Mouse (Mus musculus) MEL (cell line): ENCODE results near the gene Osbpl9.

Source experiments
- BHLHE40 ChIP-seq: IDR thresholded peaks from 2 replicates; pipeline ENCODE4 v1.6.1; 2012; ENCODE audit warnings: low read depth, mild to moderate bottlenecking, inconsistent platforms, low read length, improper control_type of control experiment, borderline replicate concordance
- CTCF ChIP-seq, 3 experiments: IDR thresholded peaks in 2 of 3; conservative IDR thresholded peaks in 1 of 3; 2 replicates each; pipeline ENCODE4 v1.5.1; 2011 to 2012; ENCODE audit warnings: low read length in 3 of 3, low read depth in 2 of 3, mild to moderate bottlenecking in 2 of 3, improper control_type of control experiment in 1 of 3, inconsistent platforms in 1 of 3, mixed read lengths in 1 of 3, moderate library complexity in 1 of 3; ENCODE audit not compliant: control insufficient read depth in 1 of 3, insufficient read depth in 1 of 3, poor library complexity in 1 of 3, severe bottlenecking in 1 of 3
- E2F4 ChIP-seq: IDR thresholded peaks from 2 replicates; pipeline ENCODE4 v1.6.1; 2011; ENCODE audit warnings: low read depth, low read length, improper control_type of control experiment, borderline replicate concordance
- EP300 ChIP-seq, 2 experiments: IDR thresholded peaks; 2 replicates each; pipeline ENCODE4 v1.6.1; 2011; ENCODE audit warnings: improper control_type of control experiment in 2 of 2, low read length in 2 of 2, low read depth in 1 of 2, mild to moderate bottlenecking in 1 of 2
- GATA1 ChIP-seq: IDR thresholded peaks from 2 replicates; pipeline ENCODE4 v1.6.1; 2011; ENCODE audit warnings: low read depth, low read length, improper control_type of control experiment
- HCFC1 ChIP-seq: IDR thresholded peaks from 2 replicates; pipeline ENCODE4 v1.6.1; 2012; ENCODE audit warnings: low read depth, mild to moderate bottlenecking, inconsistent platforms, low read length, improper control_type of control experiment, moderate library complexity
- MAFK ChIP-seq: IDR thresholded peaks from 2 replicates; pipeline ENCODE4 v1.6.1; 2011; ENCODE audit warnings: low read depth, mild to moderate bottlenecking, low read length, improper control_type of control experiment, borderline replicate concordance
- NELFE ChIP-seq: IDR thresholded peaks from 2 replicates; pipeline ENCODE4 v1.6.1; 2011; ENCODE audit warnings: low read depth, low read length, improper control_type of control experiment
- POLR2A ChIP-seq, 2 experiments: IDR thresholded peaks; 2 replicates each; pipeline ENCODE4 v1.6.1; 2011 to 2012; ENCODE audit warnings: low read length in 2 of 2, mild to moderate bottlenecking in 2 of 2, control low read depth in 1 of 2, improper control_type of control experiment in 1 of 2, low read depth in 1 of 2, moderate library complexity in 1 of 2; ENCODE audit not compliant: control insufficient read depth in 1 of 2, insufficient read depth in 1 of 2, poor library complexity in 1 of 2
- RAD21 ChIP-seq: IDR thresholded peaks from 2 replicates; pipeline ENCODE4 v1.6.1; 2011; ENCODE audit warnings: mild to moderate bottlenecking, low read depth, low read length, improper control_type of control experiment
- TCF12 ChIP-seq: IDR thresholded peaks from 2 replicates; pipeline ENCODE4 v1.6.1; 2014; ENCODE audit warnings: low read depth, mild to moderate bottlenecking, inconsistent platforms, low read length, improper control_type of control experiment, moderate library complexity
- UBTF ChIP-seq: IDR thresholded peaks from 2 replicates; pipeline ENCODE4 v1.6.1; 2012; ENCODE audit warnings: low read depth, mild to moderate bottlenecking, inconsistent platforms, low read length, improper control_type of control experiment, moderate library complexity, borderline replicate concordance; ENCODE audit not compliant: insufficient read depth
- USF1 ChIP-seq: IDR thresholded peaks from 2 replicates; pipeline ENCODE4 v1.6.1; 2014; ENCODE audit warnings: low read depth, mild to moderate bottlenecking, inconsistent platforms, low read length, improper control_type of control experiment, moderate library complexity
- USF2 ChIP-seq, 2 experiments: IDR thresholded peaks; 2 replicates each; pipeline ENCODE4 v1.6.1; 2011 to 2012; ENCODE audit warnings: improper control_type of control experiment in 2 of 2, low read length in 2 of 2, borderline replicate concordance in 1 of 2, inconsistent platforms in 1 of 2, low read depth in 1 of 2, mild to moderate bottlenecking in 1 of 2; ENCODE audit not compliant: insufficient read depth in 1 of 2

DNA sequence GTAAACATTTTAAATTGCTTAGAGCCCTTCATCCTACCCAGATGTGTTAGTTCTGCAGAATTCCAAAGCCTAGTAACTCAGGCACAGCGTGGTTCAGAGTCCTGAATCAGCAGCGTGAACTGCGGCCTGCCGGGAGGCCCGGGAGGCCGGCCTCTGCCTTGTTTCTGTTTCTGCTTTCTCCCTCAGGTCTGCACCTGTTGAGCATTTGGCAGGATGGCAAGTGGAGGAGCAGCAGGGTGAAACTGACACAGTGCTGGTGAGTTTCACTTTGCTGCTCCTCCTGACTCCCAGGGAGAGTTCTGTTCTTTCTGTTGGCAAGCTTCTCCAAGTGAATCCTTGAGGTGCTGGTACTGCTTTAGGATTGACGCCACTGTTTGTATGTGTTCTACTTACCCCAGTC lies 184.6 kb downstream of the Osbpl9 start:
- TF ChIP-seq USF1 (no peak), CTCF (IDR thresholded peaks at IDR 0.05 in 2 of 3, conservative IDR thresholded peaks at IDR 0.05 in 1 of 3; ENCODE audit: control insufficient read depth in 1 of 3, insufficient read depth in 1 of 3, low read depth in 2 of 3, low read length in 3 of 3, poor library complexity in 1 of 3, severe bottlenecking in 1 of 3) (no peak), MAFK (no peak), HCFC1 (no peak), E2F4 (no peak), RAD21 (no peak), EP300 (IDR thresholded peaks at IDR 0.05; ENCODE audit: low read depth in 1 of 2, low read length in 2 of 2) (no peak), USF2 (IDR thresholded peaks at IDR 0.05; ENCODE audit: borderline replicate concordance in 1 of 2, insufficient read depth in 1 of 2, low read depth in 1 of 2, low read length in 2 of 2) (no peak), TCF12 (no peak), POLR2A (IDR thresholded peaks at IDR 0.05; ENCODE audit: control insufficient read depth in 1 of 2, insufficient read depth in 1 of 2, low read depth in 1 of 2, low read length in 2 of 2, poor library complexity in 1 of 2) (no peak), UBTF (no peak), NELFE (no peak), GATA1 (no peak), BHLHE40 (no peak)
